Mouse (Mus musculus): ENCODE results near the gene 9930111J21Rik2. TPM values are rescaled to one million over a fixed set of nuclear protein-coding genes. Genes with fewer than 3 reads are reported as not detected.
"Not testable (repeated sequence)": the region's sequence is repeated elsewhere in the genome, so short reads cannot be mapped to it uniquely, and the experiment has no call there.

The 9930111J21Rik2 gene
- total RNA-seq, 2 experiments from 2014 or later = 0.86 to 1.5 TPM

GRCm38 (mm10) chr11:48979251-48979650 is 71.8 kb downstream of the 9930111J21Rik2 start, which contains the start of gene 9930111J21Rik1:
Gene 9930111J21Rik1 (minus strand): TSS chr11:48979398.
- DNase-seq (ENCODE audit: extremely low spot score in 1 of 2, low spot score in 1 of 2) = not testable (repeated sequence)

GRCm38 (mm10) chr11:48978240-48978939 is 72.7 kb downstream of the 9930111J21Rik2 start, which contains the start of gene Olfr56:
Gene Olfr56 (plus strand): TSS chr11:48978889.
- not testable (repeated sequence) for DNase-seq (ENCODE audit: extremely low spot score in 1 of 2, low spot score in 1 of 2)

GRCm38 (mm10) chr11:48974686-48975085 is 76.4 kb downstream of the 9930111J21Rik2 start:
- DNase-seq (ENCODE audit: extremely low spot score in 1 of 2, low spot score in 1 of 2) = not testable (repeated sequence)

Other genes with a start within 250 kb of the 9930111J21Rik2 start
- 10 to 100 TPM; 50.1 to 50.4 TPM for gene Trim41, start 233.9 kb downstream of the 9930111J21Rik2 start, total RNA-seq (2021)
- 1 to 10 TPM; 1.6 to 2.1 TPM for gene Trim7, start 225.1 kb downstream of the 9930111J21Rik2 start, total RNA-seq (2021)
- 1 to 10 TPM in 1 of 2 experiments, under 1 TPM in 1; 0.66 to 2.3 TPM for gene Gm12184, start 224.6 kb downstream of the 9930111J21Rik2 start, total RNA-seq (2021)
- gene Irgm1, start 179.6 kb downstream of the 9930111J21Rik2 start, total RNA-seq (2021) = 1 to 10 TPM; 4.4 TPM
- gene Gm5431, start 149.0 kb downstream of the 9930111J21Rik2 start, total RNA-seq (2021) = under 1 TPM; 0.12 to 0.21 TPM
- gene Psme2b, start 105.1 kb downstream of the 9930111J21Rik2 start, total RNA-seq (2021) = 1 to 10 TPM in 1 of 2 experiments, under 1 TPM in 1; 0.94 to 1.4 TPM
- not detected for gene Olfr56, start 72.4 kb downstream of the 9930111J21Rik2 start, total RNA-seq (2021)
- gene 9930111J21Rik1, start 71.8 kb downstream of the 9930111J21Rik2 start, total RNA-seq (2021) = 1 to 10 TPM in 1 of 2 experiments, under 1 TPM in 1; 0.66 to 1.1 TPM
- gene Gm12185, start 59.0 kb downstream of the 9930111J21Rik2 start, total RNA-seq (2021) = under 1 TPM in 1 of 2 experiments, not detected in 1; 0.09 TPM
- under 1 TPM in 1 of 2 experiments, not detected in 1; 0.32 TPM for gene Tgtp1, start 57.1 kb downstream of the 9930111J21Rik2 start, total RNA-seq (2021)
- gene Tgtp2, start 13.0 kb upstream of the 9930111J21Rik2 start, total RNA-seq (2021) = under 1 TPM; 0.45 to 0.62 TPM
- gene Ifi47, start 25.3 kb upstream of the 9930111J21Rik2 start, total RNA-seq (2021) = under 1 TPM; 0.33 to 0.44 TPM
- gene Olfr1396, start 63.6 kb upstream of the 9930111J21Rik2 start, total RNA-seq (2021) = not detected
- gene Olfr1395, start 91.0 kb upstream of the 9930111J21Rik2 start, total RNA-seq (2021) = not detected
- not detected for gene Olfr1394, start 103.1 kb upstream of the 9930111J21Rik2 start, total RNA-seq (2021)
- gene Btnl9, start 135.9 kb upstream of the 9930111J21Rik2 start, total RNA-seq (2021) = not detected
- 10 to 100 TPM; 37.9 to 39.3 TPM for gene Zfp62, start 152.1 kb upstream of the 9930111J21Rik2 start, total RNA-seq (2021)
- 10 to 100 TPM; 54.4 to 57.0 TPM for gene Mgat1, start 192.9 kb upstream of the 9930111J21Rik2 start, total RNA-seq (2021)
- not detected for gene Olfr1393, start 227.1 kb upstream of the 9930111J21Rik2 start, total RNA-seq (2021)
- gene Olfr1392, start 234.0 kb upstream of the 9930111J21Rik2 start, total RNA-seq (2021) = not detected

All from layer of hippocampus, postnatal 25 days (tissue).